Mouse (Mus musculus): ENCODE results near the gene Wdtc1. TPM values are rescaled to one million over a fixed set of nuclear protein-coding genes. Genes with fewer than 3 reads are reported as not detected.

Wdtc1 gene
- polyA plus RNA-seq, 1 experiment: 49.1 TPM

DNA sequence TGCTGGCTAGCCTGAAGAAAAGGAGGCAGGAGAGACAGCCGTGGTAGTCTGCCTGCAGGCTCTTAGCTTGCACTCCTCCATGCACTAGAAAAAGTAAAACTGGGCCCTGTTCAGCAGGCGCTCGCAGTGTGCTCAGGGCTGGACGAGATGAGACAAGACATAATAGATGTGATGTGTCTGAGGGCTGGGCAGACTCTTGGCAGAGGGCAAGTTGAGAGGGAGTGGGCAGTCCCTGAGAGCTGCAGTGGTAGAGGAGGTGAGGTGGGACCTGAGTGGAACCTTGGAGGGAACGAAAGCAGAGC is 25.7 kb upstream of the Wdtc1 start:
- Histone ChIP-seq H3K4me3 (replicated peaks; ENCODE audit: extremely low read depth, low read depth, low read length) (no peak overlapping the region), H3K4me1 (ENCODE audit: control insufficient read depth, insufficient read depth, low read length) (peaks cover 11% of the 10 kb centered on the region)
- 41% methylated on average over 5 of the region's 5 CpGs for WGBS
- no peak for DNase-seq
- no peak for TF ChIP-seq POLR2A (IDR thresholded peaks at IDR 0.05; ENCODE audit: borderline replicate concordance, extremely low read depth, low read depth, low read length)
- no peak for TF ChIP-seq CTCF (IDR thresholded peaks at IDR 0.05; ENCODE audit: insufficient read depth, low read length)

DNA sequence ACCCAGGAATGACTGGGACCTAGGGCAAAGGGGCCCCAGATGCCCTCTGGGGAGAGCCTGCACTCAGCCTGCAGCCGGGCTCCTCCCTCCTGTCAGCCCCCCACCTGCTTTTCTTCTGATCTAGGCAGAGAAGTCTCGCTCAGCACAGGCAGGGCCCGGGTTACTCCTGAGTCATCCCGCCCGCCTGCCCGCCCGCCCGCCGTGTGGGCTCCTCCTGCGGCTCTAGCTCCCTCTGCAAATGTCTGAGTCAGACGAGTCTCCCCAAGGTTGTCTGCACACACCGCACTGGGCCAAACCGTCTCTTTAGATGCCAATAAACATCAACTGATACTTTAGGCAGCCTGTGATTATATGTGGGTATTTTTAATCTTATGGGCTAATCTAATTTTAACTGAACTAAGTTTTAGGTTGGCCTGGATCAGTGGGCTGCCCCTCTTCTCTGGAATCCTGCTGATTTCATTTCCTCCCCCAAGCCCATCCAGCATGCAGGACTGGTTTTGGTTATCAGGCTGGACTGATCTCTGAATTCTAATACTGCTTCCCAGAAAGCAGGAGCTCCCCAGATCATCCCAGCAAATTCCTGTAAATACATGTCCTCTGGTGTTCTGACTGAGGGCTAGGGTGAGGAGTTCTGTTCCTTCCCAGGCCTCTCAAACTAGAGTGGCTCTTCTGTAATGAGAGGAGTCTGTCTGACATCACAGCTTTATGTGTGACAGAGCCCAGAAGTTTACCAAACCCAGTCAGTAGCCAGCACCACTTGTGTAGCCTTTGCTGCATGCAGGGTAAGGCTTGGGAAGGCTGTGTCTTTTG is 25.2 kb upstream of the Wdtc1 start:
- H3K4me1 ChIP-seq (ENCODE audit: control insufficient read depth, insufficient read depth, low read length): peaks cover 11% of the 10 kb centered on the region
- no peak for DNase-seq
- 30% methylated on average over 13 of the region's 13 CpGs for WGBS

DNA sequence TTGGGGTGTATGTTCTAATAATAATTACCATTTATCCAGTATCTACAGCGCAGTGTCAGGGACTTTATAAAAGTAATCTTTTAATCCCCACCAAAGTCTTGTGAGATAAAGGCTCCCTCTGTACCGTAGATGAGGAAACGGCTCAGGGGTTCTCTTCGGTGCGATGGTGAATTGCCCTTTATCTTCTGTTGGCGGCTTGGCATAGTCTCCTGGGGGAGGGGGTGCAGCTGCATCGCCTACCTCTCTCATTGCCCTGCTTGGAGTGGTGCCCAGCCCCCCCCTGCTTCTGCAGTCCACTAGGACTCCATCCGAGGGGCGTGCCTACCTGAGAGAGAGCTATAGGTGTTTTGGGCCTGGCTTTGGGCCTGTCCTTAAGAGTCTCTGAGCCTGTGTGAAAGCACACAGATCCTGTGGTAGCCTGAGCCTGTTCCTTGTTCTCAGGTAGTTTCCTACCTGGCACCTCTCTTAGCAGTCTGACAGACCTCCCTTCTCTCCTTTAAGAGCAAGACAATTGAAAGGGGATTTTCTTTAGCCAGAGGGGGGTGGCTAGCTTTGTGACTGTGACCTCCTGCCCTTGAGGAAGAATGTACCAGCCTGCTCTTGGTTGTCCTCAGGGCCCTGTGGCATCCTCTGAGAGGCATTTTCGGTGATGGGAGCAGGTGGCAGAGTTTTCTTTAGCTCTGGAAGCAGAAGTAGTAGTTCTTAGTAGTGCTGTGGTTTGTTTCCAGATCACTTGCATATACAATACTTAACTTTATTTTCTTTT is 22.7 kb upstream of the Wdtc1 start:
- TF ChIP-seq POLR2A (IDR thresholded peaks at IDR 0.05; ENCODE audit: borderline replicate concordance, extremely low read depth, low read depth, low read length) (no peak), CTCF (IDR thresholded peaks at IDR 0.05; ENCODE audit: insufficient read depth, low read length) (no peak)
- DNase-seq: no peak
- WGBS: 75% methylated on average over 10 of the region's 10 CpGs
- Histone ChIP-seq H3K4me1 (ENCODE audit: control insufficient read depth, insufficient read depth, low read length) (peaks cover 30% of the 10 kb centered on the region), H3K4me3 (replicated peaks; ENCODE audit: extremely low read depth, low read depth, low read length) (no peak overlapping the region)

More for the DNA sequence above, 25.2 kb upstream of the Wdtc1 start:
- TF ChIP-seq CTCF (IDR thresholded peaks at IDR 0.05; ENCODE audit: insufficient read depth, low read length) (no peak), POLR2A (IDR thresholded peaks at IDR 0.05; ENCODE audit: borderline replicate concordance, extremely low read depth, low read depth, low read length) (no peak)
- H3K4me3 ChIP-seq (replicated peaks; ENCODE audit: extremely low read depth, low read depth, low read length): no peak overlapping the region

DNA sequence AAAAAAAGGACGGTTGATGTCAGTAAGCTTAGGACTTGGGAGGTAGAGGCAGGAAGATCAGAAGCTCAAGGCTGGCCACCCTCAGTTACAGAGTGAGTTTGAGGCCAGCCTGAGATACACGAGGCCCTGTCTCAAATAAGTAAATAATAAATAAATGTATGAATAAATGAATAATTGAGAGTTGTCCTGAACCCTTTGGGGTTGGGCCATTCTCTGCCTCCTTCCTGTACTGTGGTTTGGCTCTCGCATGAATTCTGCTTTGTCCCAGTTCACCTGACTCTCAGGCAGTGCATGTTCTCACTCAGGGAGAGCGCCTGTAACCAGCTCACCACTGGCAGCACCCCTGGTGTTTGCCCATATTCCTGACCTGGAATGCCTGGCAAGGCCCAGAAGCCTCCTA is 20.7 kb upstream of the Wdtc1 start:
- 67% methylated on average over 4 of the region's 4 CpGs for WGBS
- TF ChIP-seq CTCF (IDR thresholded peaks at IDR 0.05; ENCODE audit: insufficient read depth, low read length) (no peak), POLR2A (IDR thresholded peaks at IDR 0.05; ENCODE audit: borderline replicate concordance, extremely low read depth, low read depth, low read length) (no peak)
- H3K4me1 ChIP-seq (ENCODE audit: control insufficient read depth, insufficient read depth, low read length): peaks cover 34% of the 10 kb centered on the region
- no peak for DNase-seq
- H3K4me3 ChIP-seq (replicated peaks; ENCODE audit: extremely low read depth, low read depth, low read length): no peak overlapping the region

DNA sequence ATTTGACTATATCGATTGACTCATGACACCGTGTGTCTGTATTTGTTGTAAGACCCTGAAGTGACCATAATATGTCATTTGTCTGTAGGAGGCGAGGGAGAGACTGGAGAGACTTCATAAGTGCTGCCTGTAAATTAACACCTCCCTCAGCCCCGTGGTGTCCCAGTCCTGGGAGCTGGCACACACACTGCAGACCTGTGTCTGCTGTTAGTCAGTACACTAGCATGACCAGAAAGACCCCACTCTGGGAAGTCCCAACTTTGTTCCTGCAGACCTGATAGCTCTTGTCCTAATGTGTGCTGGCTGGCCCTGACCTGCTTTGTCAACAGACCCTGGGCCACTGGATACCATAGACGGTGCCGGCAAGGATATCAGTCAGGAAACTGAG is 19.0 kb upstream of the Wdtc1 start:
- DNase-seq: no peak
- H3K4me1 ChIP-seq (ENCODE audit: control insufficient read depth, insufficient read depth, low read length): peaks cover 29% of the 10 kb centered on the region
- no peak overlapping the region for H3K4me3 ChIP-seq (replicated peaks; ENCODE audit: extremely low read depth, low read depth, low read length)
- WGBS: 25% methylated on average over 6 of the region's 6 CpGs
- TF ChIP-seq CTCF (IDR thresholded peaks at IDR 0.05; ENCODE audit: insufficient read depth, low read length): no peak
- no peak for TF ChIP-seq POLR2A (IDR thresholded peaks at IDR 0.05; ENCODE audit: borderline replicate concordance, extremely low read depth, low read depth, low read length)

DNA sequence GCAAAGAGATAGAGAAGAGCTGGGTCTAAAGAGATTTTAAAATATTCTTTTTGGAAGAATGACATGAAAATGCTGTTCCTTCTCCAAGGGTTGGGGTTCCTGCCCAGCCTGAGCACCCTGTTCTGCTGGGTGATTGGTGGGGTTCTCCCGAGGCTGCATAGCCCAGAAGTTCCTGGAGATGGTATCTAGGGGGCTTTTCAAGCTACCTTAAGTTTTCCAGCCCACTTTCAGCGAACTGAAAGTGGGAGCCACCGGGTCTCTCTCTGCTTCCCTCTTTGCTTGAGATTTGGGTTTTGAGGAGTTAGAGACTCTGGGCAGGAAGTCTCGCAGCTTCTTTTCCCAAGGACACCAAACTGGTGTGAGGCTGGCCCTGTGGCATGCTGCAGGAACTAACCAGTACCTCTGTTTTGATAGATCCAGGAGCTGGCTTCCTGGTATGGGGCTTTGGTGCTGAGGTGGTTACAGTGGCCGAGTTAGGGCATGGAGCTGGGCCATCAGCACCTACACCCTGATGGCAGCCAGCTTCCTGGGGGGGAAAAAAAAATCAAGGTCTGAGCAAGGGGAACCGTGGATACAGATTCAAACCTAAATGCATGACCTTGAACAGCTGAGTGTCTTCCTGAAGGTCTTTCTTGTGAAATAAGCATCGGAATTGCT is 18.5 kb upstream of the Wdtc1 start:
- peaks cover 29% of the 10 kb centered on the region for H3K4me1 ChIP-seq (ENCODE audit: control insufficient read depth, insufficient read depth, low read length)
- WGBS: 26% methylated on average over 7 of the region's 7 CpGs
- peak overlapping the region; percentile 40 for H3K4me3 ChIP-seq (replicated peaks; ENCODE audit: extremely low read depth, low read depth, low read length)
- TF ChIP-seq CTCF (IDR thresholded peaks at IDR 0.05; ENCODE audit: insufficient read depth, low read length) (no peak), POLR2A (IDR thresholded peaks at IDR 0.05; ENCODE audit: borderline replicate concordance, extremely low read depth, low read depth, low read length) (no peak)
- no peak for DNase-seq

DNA sequence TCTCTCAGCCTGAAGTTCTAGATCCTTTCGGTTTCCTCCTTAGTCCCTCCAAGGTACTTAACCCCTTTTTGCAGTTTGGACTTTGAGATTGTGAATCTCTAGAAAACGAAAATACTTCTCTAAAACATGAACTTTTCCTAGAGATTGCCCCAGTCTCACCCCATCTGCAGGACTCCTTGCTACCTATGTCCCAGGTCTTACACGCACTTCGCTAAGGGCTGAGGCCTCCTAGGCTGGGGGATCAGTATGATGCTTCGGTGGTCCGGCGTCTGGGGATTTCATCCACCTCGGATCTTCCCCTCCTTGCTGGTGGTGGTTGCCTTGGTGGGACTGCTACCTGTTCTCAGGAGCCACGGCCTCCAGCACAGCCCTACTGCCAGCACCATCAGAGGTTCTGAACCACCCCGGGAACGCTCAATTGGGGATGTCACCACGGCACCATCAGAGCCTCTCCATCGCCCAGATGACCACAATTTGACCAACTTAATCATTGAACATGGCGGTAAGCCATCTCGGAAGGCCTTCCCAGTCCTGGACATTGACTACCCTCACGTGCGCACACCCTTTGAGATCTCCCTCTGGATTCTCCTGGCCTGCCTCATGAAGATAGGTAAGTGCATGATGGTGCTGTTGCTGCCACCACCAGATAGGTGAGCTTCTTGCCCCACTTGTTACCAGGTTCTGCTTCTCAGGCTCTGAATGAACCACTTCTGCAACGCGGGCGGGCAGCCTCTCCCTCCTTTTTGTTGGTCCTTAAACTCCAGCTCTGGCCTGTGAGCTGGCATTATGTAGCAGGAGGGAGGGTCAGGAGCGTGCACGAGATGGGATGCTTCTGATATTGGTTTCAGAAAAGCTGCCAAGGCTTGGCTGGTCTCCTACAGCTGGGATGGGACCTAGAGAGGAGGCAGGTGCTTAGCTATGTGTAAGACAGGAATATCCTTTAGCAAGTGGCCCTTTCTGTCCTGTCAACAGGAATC is 17.3 kb upstream of the Wdtc1 start:
- no peak for TF ChIP-seq CTCF (IDR thresholded peaks at IDR 0.05; ENCODE audit: insufficient read depth, low read length)
- TF ChIP-seq POLR2A (IDR thresholded peaks at IDR 0.05; ENCODE audit: borderline replicate concordance, extremely low read depth, low read depth, low read length): no peak
- Histone ChIP-seq H3K4me1 (ENCODE audit: control insufficient read depth, insufficient read depth, low read length) (peaks cover 29% of the 10 kb centered on the region), H3K4me3 (replicated peaks; ENCODE audit: extremely low read depth, low read depth, low read length) (peak overlapping the region; percentile 92)
- DNase-seq: no peak
- 48% methylated on average over 22 of the region's 22 CpGs for WGBS

DNA sequence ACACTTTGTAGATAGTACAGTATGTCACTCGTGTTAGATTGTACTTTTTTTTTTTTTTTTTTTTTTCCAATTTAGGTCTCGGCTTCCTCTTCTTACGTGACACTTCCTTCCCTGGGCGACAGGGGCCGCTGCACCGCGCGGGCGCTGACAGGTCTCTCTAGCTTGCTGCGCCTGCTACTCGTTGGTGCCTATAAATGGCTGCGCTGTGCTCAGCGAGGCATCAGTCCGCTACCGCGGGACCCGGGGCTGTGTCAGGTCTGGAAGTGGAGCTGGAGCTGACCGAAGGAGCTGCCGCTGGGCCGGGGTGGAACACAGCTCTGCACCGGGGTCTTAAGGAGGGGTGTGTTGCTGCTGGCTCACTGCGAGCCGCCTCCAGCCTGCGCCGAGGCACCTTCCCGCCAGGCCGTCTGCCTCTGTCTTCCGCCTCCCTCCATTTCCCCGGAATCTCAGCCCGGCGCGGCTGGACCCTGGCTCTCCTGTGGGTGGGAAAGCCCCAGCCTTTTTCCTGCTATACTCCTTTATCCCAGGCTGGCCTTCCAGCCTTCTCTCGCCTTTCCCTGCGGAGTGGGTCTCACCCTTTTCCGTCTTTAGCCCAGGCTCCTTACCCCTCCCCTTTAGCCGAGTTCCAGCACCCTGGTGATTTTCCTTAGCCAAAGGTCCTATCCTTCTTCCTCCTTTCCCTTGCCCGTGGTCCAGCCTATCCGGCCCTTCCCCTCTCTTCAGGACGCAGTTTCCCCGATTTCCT is 16.4 kb upstream of the Wdtc1 start, which contains the start of gene Slc9a1:
Gene Slc9a1 (plus strand): TSS at position 154 of the 745 bp plus-strand sequence.
- peaks cover 29% of the 10 kb centered on the region for H3K4me1 ChIP-seq (ENCODE audit: control insufficient read depth, insufficient read depth, low read length)
- peak within 1 kb of the TSS; percentile 92 for H3K4me3 ChIP-seq (replicated peaks; ENCODE audit: extremely low read depth, low read depth, low read length)
- TF ChIP-seq POLR2A (IDR thresholded peaks at IDR 0.05; ENCODE audit: borderline replicate concordance, extremely low read depth, low read depth, low read length): peak; percentile 100
- peak; percentile 75 for TF ChIP-seq CTCF (IDR thresholded peaks at IDR 0.05; ENCODE audit: insufficient read depth, low read length)
- DNase-seq: peak; percentile 95
- WGBS: under 1% methylated on average over 40 of the region's 40 CpGs
